Mouse (Mus musculus): ENCODE results near the gene Rfx7. TPM values are rescaled to one million over a fixed set of nuclear protein-coding genes. Genes with fewer than 3 reads are reported as not detected.
"Not testable (repeated sequence)": the region's sequence is repeated elsewhere in the genome, so short reads cannot be mapped to it uniquely, and the experiment has no call there.

The Rfx7 gene
- total and polyA plus RNA-seq, 2 experiments from 2014 or later: 12.2 to 48.2 TPM

DNA sequence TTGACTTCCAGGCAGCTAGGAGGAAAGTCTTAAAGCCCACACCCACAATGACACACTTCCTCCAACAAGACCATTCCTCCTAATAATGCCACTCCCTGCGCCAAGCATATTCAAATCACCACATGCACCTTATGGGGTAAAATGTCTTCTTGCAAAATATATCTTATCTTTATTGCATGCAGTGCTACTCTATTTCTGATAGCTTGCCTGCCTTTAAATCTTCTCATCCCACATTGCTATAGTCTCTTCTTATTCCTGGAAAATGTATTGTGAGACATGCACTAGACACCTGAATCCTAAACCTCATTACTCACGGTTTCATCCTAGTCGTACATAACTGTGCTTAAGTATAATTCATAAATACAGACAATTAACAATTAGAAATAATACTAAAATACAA lies 31.2 kb downstream of the Rfx7 start:
- no peak overlapping the region for H3K4me2 ChIP-seq (ENCODE audit: low read depth, low read length, poor library complexity, severe bottlenecking)
- WGBS: 94% methylated on average over 3 of the region's 3 CpGs
- ATAC-seq (ENCODE audit: low FRiP score): no peak
- no peak overlapping the region for H3K4me3 ChIP-seq (ENCODE audit: low read depth, low read length)
- no peak for DNase-seq (ENCODE audit: low spot score)
- no peaks in the 10 kb centered on the region for H3K27me3 ChIP-seq (ENCODE audit: insufficient read depth, low read length)
- H3K9ac ChIP-seq (replicated peaks; ENCODE audit: low read length, poor library complexity, severe bottlenecking): no peak overlapping the region
- H3K36me3 ChIP-seq (ENCODE audit: insufficient read depth, low read length): no peaks in the 10 kb centered on the region
- TF ChIP-seq CTCF (IDR thresholded peaks at IDR 0.05): no peak
- no peak overlapping the region for H3K27ac ChIP-seq (ENCODE audit: low read depth, low read length)
- H3K4me1 ChIP-seq (ENCODE audit: insufficient read depth, low read length): no peaks in the 10 kb centered on the region
- no peaks in the 10 kb centered on the region for H3K9me3 ChIP-seq (ENCODE audit: low read length)

DNA sequence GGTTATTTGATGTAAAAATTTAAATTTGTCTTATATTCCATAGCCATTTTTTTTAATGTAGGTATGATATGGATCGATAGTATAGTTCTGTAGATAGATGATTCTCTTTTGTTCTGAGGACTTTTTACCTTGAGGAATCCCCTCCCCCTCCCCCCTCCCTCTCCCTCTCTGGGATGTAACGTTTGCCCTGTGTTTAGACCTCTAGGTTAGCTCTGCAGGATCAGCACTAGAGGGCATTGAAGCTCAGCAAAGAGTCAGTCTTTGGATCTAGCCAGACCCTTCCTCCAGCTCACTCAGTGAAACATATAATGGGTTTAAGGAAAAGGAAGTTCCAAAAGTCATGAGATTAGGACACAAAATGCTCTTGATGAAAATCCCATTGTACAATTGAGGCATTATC lies 35.1 kb downstream of the Rfx7 start:
- ATAC-seq (ENCODE audit: low FRiP score) (no peak), DNase-seq (ENCODE audit: low spot score) (no peak)
- H3K27ac ChIP-seq (ENCODE audit: low read depth, low read length): no peak overlapping the region
- no peaks in the 10 kb centered on the region for H3K36me3 ChIP-seq (ENCODE audit: insufficient read depth, low read length)
- no peak for TF ChIP-seq CTCF (IDR thresholded peaks at IDR 0.05)
- 53% methylated on average over 2 of the region's 2 CpGs for WGBS
- no peak overlapping the region for H3K4me2 ChIP-seq (ENCODE audit: low read depth, low read length, poor library complexity, severe bottlenecking)
- H3K9ac ChIP-seq (replicated peaks; ENCODE audit: low read length, poor library complexity, severe bottlenecking): no peak overlapping the region
- no peak overlapping the region for H3K4me3 ChIP-seq (ENCODE audit: low read depth, low read length)
- H3K4me1 ChIP-seq (ENCODE audit: insufficient read depth, low read length): no peaks in the 10 kb centered on the region
- no peaks in the 10 kb centered on the region for H3K27me3 ChIP-seq (ENCODE audit: insufficient read depth, low read length)
- H3K9me3 ChIP-seq (ENCODE audit: low read length): no peaks in the 10 kb centered on the region

DNA sequence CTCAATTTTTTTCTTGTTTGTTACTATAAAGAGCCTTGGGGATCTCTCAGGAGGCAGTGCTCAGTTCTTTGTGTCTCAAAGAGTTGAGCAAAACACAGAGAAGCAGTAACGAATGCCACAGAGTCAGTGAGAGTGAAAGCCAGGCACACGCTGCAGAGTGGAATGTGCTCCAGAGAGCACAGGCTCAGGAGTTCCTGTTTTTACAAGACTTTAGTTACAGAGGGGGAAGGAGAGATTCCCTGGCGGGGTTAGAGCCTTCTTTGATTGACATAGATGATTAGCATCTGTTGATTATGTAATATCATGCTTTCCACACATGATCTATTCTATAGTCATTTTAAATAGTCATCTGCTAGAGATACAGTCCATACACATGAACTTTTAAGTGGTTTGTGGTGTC lies 48.2 kb downstream of the Rfx7 start:
- no peaks in the 10 kb centered on the region for H3K9me3 ChIP-seq (ENCODE audit: low read length)
- H3K36me3 ChIP-seq (ENCODE audit: insufficient read depth, low read length): no peaks in the 10 kb centered on the region
- H3K27ac ChIP-seq (ENCODE audit: low read depth, low read length): no peak overlapping the region
- H3K4me2 ChIP-seq (ENCODE audit: low read depth, low read length, poor library complexity, severe bottlenecking): no peak overlapping the region
- H3K4me1 ChIP-seq (ENCODE audit: insufficient read depth, low read length): no peaks in the 10 kb centered on the region
- no peak overlapping the region for H3K9ac ChIP-seq (replicated peaks; ENCODE audit: low read length, poor library complexity, severe bottlenecking)
- TF ChIP-seq CTCF (IDR thresholded peaks at IDR 0.05): no peak
- DNase-seq (ENCODE audit: low spot score) (no peak), ATAC-seq (ENCODE audit: low FRiP score) (no peak)
- 44% methylated on average over 3 of the region's 3 CpGs for WGBS
- H3K4me3 ChIP-seq (ENCODE audit: low read depth, low read length): no peak overlapping the region
- H3K27me3 ChIP-seq (ENCODE audit: insufficient read depth, low read length): no peaks in the 10 kb centered on the region

DNA sequence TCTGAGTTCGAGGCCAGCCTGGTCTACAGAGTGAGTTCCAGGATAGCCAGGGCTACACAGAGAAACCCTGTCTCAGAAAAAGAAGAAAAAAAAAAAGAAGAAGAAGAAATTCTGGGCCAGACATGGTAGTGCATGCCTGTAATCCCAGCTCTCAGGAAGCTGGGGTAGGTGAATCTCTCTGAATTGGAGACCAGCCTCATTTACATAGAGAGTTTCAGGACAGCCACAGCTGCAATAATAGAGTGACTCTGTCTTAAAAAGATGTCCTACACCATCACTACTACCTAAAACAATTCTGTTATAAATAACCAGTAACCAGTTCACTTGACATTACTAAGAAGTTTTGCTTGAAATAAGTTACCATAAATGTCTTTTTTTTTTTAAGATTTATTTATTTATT lies 58.8 kb downstream of the Rfx7 start:
- no peaks in the 10 kb centered on the region for H3K27me3 ChIP-seq (ENCODE audit: insufficient read depth, low read length)
- H3K4me1 ChIP-seq (ENCODE audit: insufficient read depth, low read length): no peaks in the 10 kb centered on the region
- 100% methylated on average over 1 of the region's 1 CpGs for WGBS
- DNase-seq (ENCODE audit: low spot score) (no peak), ATAC-seq (ENCODE audit: low FRiP score) (no peak)
- no peak overlapping the region for H3K9ac ChIP-seq (replicated peaks; ENCODE audit: low read length, poor library complexity, severe bottlenecking)
- TF ChIP-seq CTCF (IDR thresholded peaks at IDR 0.05): no peak
- H3K4me2 ChIP-seq (ENCODE audit: low read depth, low read length, poor library complexity, severe bottlenecking): no peak overlapping the region
- H3K9me3 ChIP-seq (ENCODE audit: low read length): no peaks in the 10 kb centered on the region
- no peak overlapping the region for H3K4me3 ChIP-seq (ENCODE audit: low read depth, low read length)
- no peaks in the 10 kb centered on the region for H3K36me3 ChIP-seq (ENCODE audit: insufficient read depth, low read length)
- H3K27ac ChIP-seq (ENCODE audit: low read depth, low read length): no peak overlapping the region

DNA sequence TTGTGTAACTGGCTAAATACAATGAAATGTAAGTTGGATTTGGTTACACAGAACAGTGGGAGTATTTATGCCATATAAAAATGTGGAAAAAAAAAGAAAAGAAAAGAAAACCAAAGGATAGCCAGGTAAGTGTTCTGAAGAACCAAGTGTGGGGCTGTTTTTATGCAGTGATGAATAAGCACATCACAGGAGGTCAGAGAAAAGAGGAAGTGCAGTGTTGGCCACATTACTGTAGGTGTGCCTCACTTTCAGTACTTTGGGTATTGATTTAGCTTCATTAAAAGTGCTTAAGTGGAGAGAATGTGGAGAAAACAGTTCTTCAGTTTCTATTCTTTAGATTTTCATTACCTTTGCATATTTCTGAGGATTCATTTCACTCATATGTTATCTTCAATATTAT lies 60.0 kb downstream of the Rfx7 start:
- H3K4me2 ChIP-seq (ENCODE audit: low read depth, low read length, poor library complexity, severe bottlenecking): no peak overlapping the region
- H3K4me3 ChIP-seq (ENCODE audit: low read depth, low read length): no peak overlapping the region
- H3K27ac ChIP-seq (ENCODE audit: low read depth, low read length): no peak overlapping the region
- no peaks in the 10 kb centered on the region for H3K36me3 ChIP-seq (ENCODE audit: insufficient read depth, low read length)
- no peaks in the 10 kb centered on the region for H3K9me3 ChIP-seq (ENCODE audit: low read length)
- H3K9ac ChIP-seq (replicated peaks; ENCODE audit: low read length, poor library complexity, severe bottlenecking): no peak overlapping the region
- DNase-seq (ENCODE audit: low spot score) (no peak), ATAC-seq (ENCODE audit: low FRiP score) (no peak)
- TF ChIP-seq CTCF (IDR thresholded peaks at IDR 0.05): no peak
- H3K27me3 ChIP-seq (ENCODE audit: insufficient read depth, low read length): no peaks in the 10 kb centered on the region
- H3K4me1 ChIP-seq (ENCODE audit: insufficient read depth, low read length): no peaks in the 10 kb centered on the region

DNA sequence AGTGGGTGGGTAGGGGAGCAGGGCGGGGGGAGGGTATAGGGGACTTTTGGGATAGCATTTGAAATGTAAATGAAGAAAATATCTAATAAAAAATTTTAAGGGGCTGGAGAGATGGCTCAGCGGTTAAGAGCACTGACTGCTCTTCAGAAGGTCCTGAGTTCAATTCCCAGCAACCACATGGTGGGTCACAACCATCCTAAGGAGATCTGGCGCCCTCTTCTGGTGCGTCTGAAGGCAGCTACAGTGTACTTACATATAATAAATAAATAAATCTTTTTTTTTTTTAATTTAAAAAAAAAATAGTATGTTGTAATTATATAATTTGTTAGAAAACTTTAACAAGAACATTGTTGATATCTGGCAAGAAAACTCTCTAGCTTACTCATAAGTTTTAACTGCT lies 62.6 kb downstream of the Rfx7 start:
- peak; percentile 38 for TF ChIP-seq CTCF (IDR thresholded peaks at IDR 0.05)
- WGBS: 84% methylated on average over 4 of the region's 4 CpGs
- not testable (repeated sequence) for ATAC-seq (ENCODE audit: low FRiP score); H3K4me1 ChIP-seq (ENCODE audit: insufficient read depth, low read length); H3K9ac ChIP-seq (replicated peaks; ENCODE audit: low read length, poor library complexity, severe bottlenecking); H3K4me3 ChIP-seq (ENCODE audit: low read depth, low read length); H3K4me2 ChIP-seq (ENCODE audit: low read depth, low read length, poor library complexity, severe bottlenecking); H3K27ac ChIP-seq (ENCODE audit: low read depth, low read length); DNase-seq (ENCODE audit: low spot score); H3K9me3 ChIP-seq (ENCODE audit: low read length); H3K36me3 ChIP-seq (ENCODE audit: insufficient read depth, low read length); H3K27me3 ChIP-seq (ENCODE audit: insufficient read depth, low read length)

DNA sequence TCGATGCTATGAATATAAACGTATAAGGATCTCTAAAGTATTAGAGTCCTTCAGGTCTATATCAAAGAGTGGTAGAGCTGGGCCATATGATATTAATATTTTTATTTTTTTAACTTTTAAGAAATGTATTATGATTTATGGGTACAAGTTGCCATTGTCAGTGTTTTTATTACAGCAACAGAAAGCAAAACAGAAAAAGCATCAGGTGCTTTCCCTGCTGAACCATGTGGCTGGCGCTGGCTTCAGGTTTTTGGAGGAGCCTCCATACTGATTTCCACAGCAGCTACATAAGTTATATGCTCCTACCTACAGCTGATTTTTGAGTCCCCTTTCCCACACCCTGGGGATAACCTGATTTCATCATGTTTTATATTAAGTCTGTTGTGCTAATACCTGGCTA lies 68.1 kb downstream of the Rfx7 start:
- no peak for DNase-seq (ENCODE audit: low spot score)
- 98% methylated on average over 3 of the region's 3 CpGs for WGBS
- H3K9ac ChIP-seq (replicated peaks; ENCODE audit: low read length, poor library complexity, severe bottlenecking): no peak overlapping the region
- no peaks in the 10 kb centered on the region for H3K27me3 ChIP-seq (ENCODE audit: insufficient read depth, low read length)
- H3K4me3 ChIP-seq (ENCODE audit: low read depth, low read length): no peak overlapping the region
- H3K27ac ChIP-seq (ENCODE audit: low read depth, low read length): no peak overlapping the region
- no peaks in the 10 kb centered on the region for H3K36me3 ChIP-seq (ENCODE audit: insufficient read depth, low read length)
- H3K9me3 ChIP-seq (ENCODE audit: low read length): no peaks in the 10 kb centered on the region
- TF ChIP-seq CTCF (IDR thresholded peaks at IDR 0.05): no peak
- H3K4me2 ChIP-seq (ENCODE audit: low read depth, low read length, poor library complexity, severe bottlenecking): no peak overlapping the region
- no peak for ATAC-seq (ENCODE audit: low FRiP score)
- H3K4me1 ChIP-seq (ENCODE audit: insufficient read depth, low read length): no peaks in the 10 kb centered on the region

Data from midbrain, postnatal 0 days (tissue).